Mouse (Mus musculus) G1E (cell line): Measurements from ENCODE around the gene Prrc2a. TPM values are rescaled to one million over a fixed set of nuclear protein-coding genes. Genes with fewer than 3 reads are reported as not detected.

Experiments used
- ATAC-seq: 2 replicates; pipeline ENCODE4 v1.8.0; 2016; ENCODE audit warnings: mild to moderate bottlenecking; ENCODE audit not compliant: insufficient number of reproducible peaks, poor library complexity, low FRiP score, severe bottlenecking; ENCODE audit errors: extremely low read depth
- DNase-seq: peaks from one replicate; pipeline ENCODE4 v3.0.0; 2012; ENCODE audit warnings: low spot score
- H3K27me3 ChIP-seq: 2 replicates; pipeline ENCODE4 v1.6.1; 2012; ENCODE audit warnings: mild to moderate bottlenecking, low read length, inconsistent platforms; ENCODE audit not compliant: insufficient read depth
- H3K36me3 ChIP-seq: replicated peaks from 2 replicates; pipeline ENCODE3; 2012; ENCODE audit warnings: mild to moderate bottlenecking, inconsistent platforms
- H3K4me1 ChIP-seq: 2 replicates; pipeline ENCODE4 v1.6.1; 2012; ENCODE audit warnings: low read depth, low read length, inconsistent platforms, mixed read lengths; ENCODE audit not compliant: insufficient read depth
- H3K4me3 ChIP-seq: 2 replicates; pipeline ENCODE4 v1.5.1; 2012; ENCODE audit warnings: low read depth, mild to moderate bottlenecking, inconsistent platforms, low read length, moderate library complexity, mixed read lengths
- H3K9me3 ChIP-seq: replicated peaks from 2 replicates; pipeline ENCODE4 v1.6.1; 2012; ENCODE audit warnings: inconsistent platforms
- CTCF ChIP-seq: IDR thresholded peaks from 2 replicates; pipeline ENCODE4 v1.5.1; 2012; ENCODE audit warnings: low read depth, low read length, inconsistent platforms, mixed read lengths
- GATA1 ChIP-seq: IDR thresholded peaks from 2 replicates; pipeline ENCODE4 v1.6.1; 2012; ENCODE audit warnings: borderline replicate concordance, low read length, inconsistent platforms, mixed read lengths
- GATA2 ChIP-seq: IDR thresholded peaks from 2 replicates; pipeline ENCODE4 v1.6.1; 2012; ENCODE audit warnings: low read depth, low read length, inconsistent platforms, borderline replicate concordance
- POLR2AphosphoS5 ChIP-seq: IDR thresholded peaks from 2 replicates; pipeline ENCODE4 v1.6.1; 2012; ENCODE audit warnings: low read depth, low read length, inconsistent platforms; ENCODE audit not compliant: insufficient replicate concordance
- TAL1 ChIP-seq: conservative IDR thresholded peaks from 2 replicates; pipeline ENCODE4 v1.6.1; 2012; ENCODE audit warnings: low read depth, low read length, inconsistent platforms, mixed read lengths
- polyA plus RNA-seq: library from polyadenylated mRNA; stranded (reverse); fragments of >175 nt; gene quantifications from 2 replicates; pipeline ENCODE4 v1.2.3, GENCODE M21; 2012
- total RNA-seq, 2 experiments: library from RNA; stranded (forward) in 1 of 2; stranded (reverse) in 1 of 2; fragments of 200-1000 nt in 1 of 2; fragments of >200 nt in 1 of 2; fragmentation: Nextera tagmentation in 1 of 2; gene quantifications; 2 replicates each; pipeline ENCODE4 v1.2.3; 2014 to 2017

Prrc2a gene
- total and polyA plus RNA-seq, 3 experiments = 35.3 to 1,682 (median 773) TPM

GRCm38 (mm10) chr17:35159638-35160037 is 5.1 kb downstream of the Prrc2a start:
- no peak for ATAC-seq
- peaks cover 90% of the 10 kb centered on the region for H3K36me3 ChIP-seq
- DNase-seq = no peak

GRCm38 (mm10) chr17:35158850-35159593 is 5.7 kb downstream of the Prrc2a start:
- Histone ChIP-seq H3K4me3 (no peak overlapping the region), H3K36me3 (peaks cover 96% of the 10 kb centered on the region), H3K9me3 (no peaks in the 10 kb centered on the region), H3K27me3 (no peaks in the 10 kb centered on the region), H3K4me1 (peaks cover 76% of the 10 kb centered on the region)
- ATAC-seq (no peak), DNase-seq (no peak)
- no peak for TF ChIP-seq GATA1
- TF ChIP-seq CTCF = no peak
- TF ChIP-seq GATA2 = no peak
- TF ChIP-seq TAL1 = no peak
- TF ChIP-seq POLR2AphosphoS5 = no peak

More at GRCm38 (mm10) chr17:35159638-35160037, 5.1 kb downstream of the Prrc2a start:
- Histone ChIP-seq H3K9me3 (no peaks in the 10 kb centered on the region), H3K4me3 (no peak overlapping the region), H3K4me1 (peaks cover 73% of the 10 kb centered on the region), H3K27me3 (no peaks in the 10 kb centered on the region)
- TF ChIP-seq TAL1 = no peak
- no peak for TF ChIP-seq CTCF
- no peak for TF ChIP-seq GATA2
- no peak for TF ChIP-seq POLR2AphosphoS5
- TF ChIP-seq GATA1 = no peak

- H3K4me1 ChIP-seq = peaks cover 75% of the 10 kb centered on the region
- H3K9me3 ChIP-seq = no peaks in the 10 kb centered on the region
- no peaks in the 10 kb centered on the region for H3K27me3 ChIP-seq
- peaks cover 100% of the 10 kb centered on the region for H3K36me3 ChIP-seq
- ATAC-seq (no peak), DNase-seq (no peak)
- no peak for TF ChIP-seq TAL1
- TF ChIP-seq GATA2 = no peak
- no peak for TF ChIP-seq POLR2AphosphoS5
- TF ChIP-seq GATA1 = no peak
- TF ChIP-seq CTCF = no peak
- H3K4me3 ChIP-seq = no peak overlapping the region
Measured at GRCm38 (mm10) chr17:35157661-35158175, 7.0 kb downstream of the Prrc2a start.

GRCm38 (mm10) chr17:35157254-35157653 is 7.4 kb downstream of the Prrc2a start:
- ATAC-seq (no peak), DNase-seq (no peak)
- Histone ChIP-seq H3K27me3 (no peaks in the 10 kb centered on the region), H3K4me1 (peaks cover 70% of the 10 kb centered on the region), H3K9me3 (no peaks in the 10 kb centered on the region), H3K4me3 (no peak overlapping the region), H3K36me3 (peaks cover 100% of the 10 kb centered on the region)
- TF ChIP-seq CTCF (no peak), TAL1 (no peak), POLR2AphosphoS5 (no peak), GATA1 (no peak), GATA2 (no peak)

GRCm38 (mm10) chr17:35156461-35157200 is 8.1 kb downstream of the Prrc2a start:
- Histone ChIP-seq H3K27me3 (no peaks in the 10 kb centered on the region), H3K4me1 (peaks cover 66% of the 10 kb centered on the region), H3K9me3 (no peaks in the 10 kb centered on the region), H3K4me3 (no peak overlapping the region; the same call in 1 of the 2 replicates), H3K36me3 (peaks cover 99% of the 10 kb centered on the region)
- no peak for ATAC-seq
- TF ChIP-seq POLR2AphosphoS5 (no peak), CTCF (no peak), GATA2 (no peak), GATA1 (no peak)
- DNase-seq = no peak

- no peaks in the 10 kb centered on the region for H3K9me3 ChIP-seq
- ATAC-seq (no peak), DNase-seq (no peak)
- H3K27me3 ChIP-seq = no peaks in the 10 kb centered on the region
- H3K36me3 ChIP-seq = peaks cover 98% of the 10 kb centered on the region
- H3K4me1 ChIP-seq = peaks cover 55% of the 10 kb centered on the region
- 0 out of 2 replicates have a peak overlapping the region, but pooled peaks have one; percentile 13 for H3K4me3 ChIP-seq
- TF ChIP-seq POLR2AphosphoS5 (no peak), GATA2 (no peak), CTCF (no peak), TAL1 (no peak), GATA1 (no peak)
Measured at GRCm38 (mm10) chr17:35155451-35155850, 9.2 kb downstream of the Prrc2a start.
